ENCODE assay signal across 7 mouse cellular contexts in the genomic region with DNA sequence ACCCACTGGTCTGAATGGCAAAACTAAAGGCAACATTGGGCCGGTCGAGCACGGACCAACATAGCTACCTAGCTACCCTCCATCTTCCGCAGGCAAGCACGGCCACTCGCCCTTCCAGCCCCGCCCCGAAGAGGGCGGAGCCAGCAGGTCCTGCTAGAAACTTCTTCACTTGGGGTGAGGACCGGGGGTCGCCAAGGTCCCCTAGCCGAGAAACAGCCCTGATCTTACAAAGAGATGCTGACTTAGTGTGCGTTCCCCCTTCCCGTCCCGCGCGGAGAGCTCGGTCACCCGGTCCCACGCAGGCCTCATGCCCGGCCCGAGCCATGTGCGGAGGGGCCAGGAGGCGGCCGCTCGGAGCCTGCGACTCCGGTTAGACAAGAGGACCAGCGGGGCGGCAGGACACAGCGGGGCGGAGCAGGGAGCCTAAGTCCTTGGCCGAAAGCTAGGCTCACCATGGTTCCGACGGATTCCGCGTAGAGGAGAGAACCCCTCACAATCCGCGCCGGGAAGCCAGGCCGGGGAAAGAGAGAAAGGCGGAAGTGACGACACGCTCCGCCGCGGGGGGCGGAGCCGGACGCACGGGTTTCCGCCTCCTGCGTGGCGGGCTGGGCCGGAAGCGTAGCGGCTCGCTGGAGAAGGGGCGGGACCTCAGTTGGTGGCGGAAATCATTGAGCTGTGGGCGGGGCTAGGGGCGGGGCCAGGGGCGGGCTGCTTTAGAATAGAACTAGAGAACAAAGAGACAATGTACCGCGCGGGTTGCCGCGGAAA. TPM values are rescaled to one million over a fixed set of nuclear protein-coding genes. Genes with fewer than 3 reads are reported as not detected.
DNase-seq lines count a peak whose midpoint lies in the region; ATAC-seq lines count a peak whose summit lies in the region.

Cct2 (minus strand) TSS at position 561 of the 768 bp plus-strand sequence.

- peak; percentile 96 for ATAC-seq in intestine, embryonic 16.5 days
- ATAC-seq in midbrain, embryonic 11.5 days (ENCODE audit: low FRiP score), result peak; percentile 95

- H3K4me2 ChIP-seq in intestine, embryonic 16.5 days (ENCODE audit: low read depth, low read length), result peak within 1 kb of the TSS; percentile 91
- peak within 1 kb of the TSS; percentile 88 for H3K4me2 ChIP-seq in midbrain, embryonic 11.5 days

- WGBS in intestine, embryonic 16.5 days, result under 1% methylated on average over 68 of the region's 68 CpGs
- WGBS in midbrain, embryonic 11.5 days, result under 1% methylated on average over 68 of the region's 68 CpGs

- H3K4me1 ChIP-seq in intestine, embryonic 16.5 days (ENCODE audit: control insufficient read depth, insufficient read depth, low read length), result 0 out of 2 replicates have a peak, but pooled peaks cover 4% of the 10 kb centered on the region
- peaks cover 4% of the 10 kb centered on the region for H3K4me1 ChIP-seq in midbrain, embryonic 11.5 days (ENCODE audit: control insufficient read depth, insufficient read depth, low read length)

- peak within 1 kb of the TSS; percentile 85 for H3K9ac ChIP-seq in intestine, embryonic 16.5 days (ENCODE audit: low read depth, low read length)
- H3K9ac ChIP-seq in midbrain, embryonic 11.5 days (ENCODE audit: low read length), result peak within 1 kb of the TSS; percentile 83

- H3K27ac ChIP-seq in intestine, embryonic 16.5 days (ENCODE audit: low read length), result peak within 1 kb of the TSS; percentile 87
- H3K27ac ChIP-seq in midbrain, embryonic 11.5 days (ENCODE audit: low read depth, low read length), result peak within 1 kb of the TSS; percentile 54

- peak within 1 kb of the TSS; percentile 94 for H3K4me3 ChIP-seq in intestine, embryonic 16.5 days (ENCODE audit: low read length)
- peak within 1 kb of the TSS; percentile 93 for H3K4me3 ChIP-seq in midbrain, embryonic 11.5 days (ENCODE audit: low read depth, low read length)

- intact Hi-C loops in left cerebral cortex, postnatal 36 days (cut with DNase I), result loop anchor here (2.0 to 5.0 kb wide), 2 partner anchors 85 to 149 kb away; partner anchors contain the start of gene Frs2

- peaks cover 10% of the 10 kb centered on the region for H3K36me3 ChIP-seq in intestine, embryonic 16.5 days (ENCODE audit: control insufficient read depth, insufficient read depth, low read length)
- H3K36me3 ChIP-seq in midbrain, embryonic 11.5 days (ENCODE audit: control insufficient read depth, insufficient read depth, low read length), result peaks cover 20% of the 10 kb centered on the region

- no peaks in the 10 kb centered on the region for H3K27me3 ChIP-seq in intestine, embryonic 16.5 days (replicated peaks; ENCODE audit: control insufficient read depth, insufficient read depth, low read length)
- H3K27me3 ChIP-seq in midbrain, embryonic 11.5 days (ENCODE audit: control insufficient read depth, insufficient read depth, low read length), result no peaks in the 10 kb centered on the region

- H3K9me3 ChIP-seq in intestine, embryonic 16.5 days (ENCODE audit: control insufficient read depth, low read length), result no peaks in the 10 kb centered on the region
- no peaks in the 10 kb centered on the region for H3K9me3 ChIP-seq in midbrain, embryonic 11.5 days (ENCODE audit: control insufficient read depth, low read length)

- DNase-seq in adrenal gland, adult 2 months, result peak; percentile 94
- peak; percentile 98 for DNase-seq in embryo, embryonic 11.5 days (ENCODE audit: low read depth, low spot score)
- peak; percentile 86 to 93 for DNase-seq in gastrocnemius, postnatal 4 days (ENCODE audit: low spot score in 2 of 2)
- peak; percentile 84 to 87 for DNase-seq in left cerebral cortex, postnatal 36 days (ENCODE audit: low spot score in 2 of 2)
- peak; percentile 100 for DNase-seq in midbrain, embryonic 11.5 days (ENCODE audit: low spot score, missing footprints)
- DNase-seq in skeletal muscle tissue, adult 2 months (ENCODE audit: low read depth, low spot score), result peak; percentile 91

RNA-seq across cellular contexts. Expression of gene Cct2, which starts in this region (rescaled TPM):
- total RNA-seq in adrenal gland, adult 2 months (2021), result 100 to 1,000 TPM; 217 to 230 TPM
- 17.6 and 21.5 TPM in 2 replicates for polyA plus RNA-seq in adrenal gland, adult 2 months (2012; rRNA removed)
- 100 to 1,000 TPM; 218 to 224 TPM for total RNA-seq in gastrocnemius, postnatal 4 days (2021)
- polyA plus RNA-seq in intestine, embryonic 16.5 days (2015; fragmentation: Nextera tagmentation; extraction: Ambion mirVana), result 216 and 238 TPM in 2 replicates
- 100 to 1,000 TPM; 155 to 156 TPM for total RNA-seq in left cerebral cortex, postnatal 36 days (2021)
- polyA plus RNA-seq in midbrain, embryonic 11.5 days (2014; fragmentation: Nextera tagmentation; extraction: Ambion mirVana), result 337 and 338 TPM in 2 replicates

Comparison
In these comparisons a context has a peak if more than half of its experiments do, and no peak if none do; other contexts are left out.
1. Peak in every context shown above with its lines: DNase-seq, ATAC-seq, H3K4me3 ChIP-seq and H3K27ac ChIP-seq.